Comparison of ENCODE assay signal across 9 mouse cellular contexts in the genomic region with DNA sequence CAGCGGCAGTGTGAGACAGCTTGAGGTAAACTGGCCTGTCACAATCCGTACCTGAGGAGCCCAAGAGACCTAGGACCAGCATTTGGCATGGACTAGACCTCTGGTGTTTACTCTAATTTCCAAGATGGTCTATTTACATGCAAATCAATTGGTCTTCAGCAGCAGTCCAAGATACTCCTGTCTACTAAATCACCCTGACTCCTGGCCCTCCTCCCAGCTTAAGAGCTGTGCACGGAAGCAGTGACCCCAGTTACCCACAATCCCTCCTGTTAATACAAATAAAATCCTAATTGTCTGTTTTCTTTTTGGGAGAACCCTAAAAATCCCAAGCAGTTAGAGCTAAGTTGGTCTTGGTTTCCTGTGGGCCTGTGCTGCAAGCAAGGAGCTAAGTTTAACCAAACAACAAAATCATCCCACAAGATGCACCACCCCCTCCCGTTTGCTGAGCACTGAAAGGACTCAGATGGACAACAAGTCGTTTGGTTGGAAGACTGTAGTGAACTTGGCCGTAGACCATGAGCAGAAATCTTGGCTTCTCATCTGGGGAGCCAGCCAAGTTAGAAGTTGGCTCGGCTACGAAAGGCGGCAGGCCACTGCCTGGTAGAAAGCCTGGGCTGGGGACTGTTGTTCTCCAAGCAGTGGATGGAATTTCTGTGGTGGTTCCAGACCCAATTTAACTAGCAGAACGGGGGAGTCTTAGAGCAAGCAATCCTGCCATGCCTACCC. TPM values are rescaled to one million over a fixed set of nuclear protein-coding genes. Genes with fewer than 3 reads are reported as not detected.
DNase-seq lines count a peak whose midpoint lies in the region; ATAC-seq and TF ChIP-seq lines count a peak whose summit lies in the region.
"Had no signal": no experiment of that assay in that cellular context is flagged by ENCODE, and none has a peak within 500 bp of the region (broad histone marks: within the 10 kb centered on the region; RNA-seq: fewer than 3 reads in every experiment).

No protein-coding gene starts in this region.

- peaks cover 96% of the 10 kb centered on the region for H3K36me3 ChIP-seq in megakaryocyte, embryonic 14.5 days (replicated peaks; ENCODE audit: low read length)

- no peaks in the 10 kb centered on the region for H3K27me3 ChIP-seq in megakaryocyte, embryonic 14.5 days (replicated peaks)
- H3K27me3 ChIP-seq: Patski had no signal

- WGBS in olfactory bulb, adult 2 months: 35% methylated on average over 10 of the region's 10 CpGs

- TF ChIP-seq CTCF in olfactory bulb, adult 2 months (IDR thresholded peaks at IDR 0.05; ENCODE audit: insufficient read depth, low read depth, low read length): no peak

- TF ChIP-seq POLR2A in olfactory bulb, adult 2 months (IDR thresholded peaks at IDR 0.05; ENCODE audit: insufficient read depth, low read depth, low read length): no peak

- ATAC-seq in megakaryocyte, adult 5-6 weeks (ENCODE audit: poor library complexity, severe bottlenecking): no peak
- ATAC-seq in granulocyte monocyte progenitor cell, adult 5-6 weeks (replicated peaks; ENCODE audit: poor library complexity, severe bottlenecking): no peak
- ATAC-seq: Patski had no signal

- intact Hi-C loops in heart, postnatal 25 days (cut with DNase I): loop anchor here (5.0 kb wide), 1 partner anchor 68 kb away; no protein-coding TSS in a partner anchor

- H3K9me3 ChIP-seq in megakaryocyte, embryonic 14.5 days: no peaks in the 10 kb centered on the region

- DNase-seq in cerebellum, postnatal 4 days (ENCODE audit: low spot score in 2 of 2): peak; percentile 38 to 81
- DNase-seq in heart, postnatal 25 days (ENCODE audit: low spot score): peak; percentile 73
- peak; percentile 67 to 79 for DNase-seq in layer of hippocampus, postnatal 36 days
- peak; percentile 69 to 73 for DNase-seq in urinary bladder, postnatal 4 days (ENCODE audit: low spot score in 2 of 2)

- H3K27ac ChIP-seq in olfactory bulb, adult 2 months (ENCODE audit: insufficient read depth, low read depth, low read length): peak overlapping the region; percentile 12; the same call in 1 of the 2 replicates

- peaks cover 87% of the 10 kb centered on the region for H3K4me1 ChIP-seq in megakaryocyte, embryonic 14.5 days
- H3K4me1 ChIP-seq in olfactory bulb, adult 2 months (ENCODE audit: control insufficient read depth, insufficient read depth, low read length): peaks cover 5% of the 10 kb centered on the region

- H3K4me3 ChIP-seq in megakaryocyte, embryonic 14.5 days (replicated peaks): peak overlapping the region; percentile 38
- H3K4me3 ChIP-seq in olfactory bulb, adult 2 months (ENCODE audit: insufficient read depth, low read depth, low read length): no peak overlapping the region

RNA-seq across cellular contexts. Expression of gene Max, which starts 7.1 kb away (rescaled TPM):
- 114 and 143 TPM in 2 replicates for polyA plus RNA-seq in megakaryocyte, embryonic 14.5 days (2012; ENCODE audit: insufficient read depth, low replicate concordance)
- 130 and 142 TPM in 2 replicates for total RNA-seq in megakaryocyte, adult 5-6 weeks (2015)
- total RNA-seq in megakaryocyte, adult 5-6 weeks (2017): 125 and 175 TPM in 2 replicates
- 10 to 100 TPM; 47.7 to 67.9 TPM for total RNA-seq in heart, postnatal 25 days (2021)
- 10 to 100 TPM; 72.0 to 76.5 TPM for total RNA-seq in layer of hippocampus, postnatal 36 days (2021)
- polyA plus RNA-seq in olfactory bulb, adult 2 months (2012; ENCODE audit: insufficient read depth, insufficient read length, low replicate concordance, missing spikeins): not detected in 2 replicates
- 99.0 and 109 TPM in 2 replicates for total RNA-seq in granulocyte monocyte progenitor cell, adult 5-6 weeks (2014; fragmentation: Nextera tagmentation)
- total RNA-seq in granulocyte monocyte progenitor cell, adult 5-6 weeks (2017): 99.5 and 108 TPM in 2 replicates
